Mouse (Mus musculus) testis, adult 2 months (tissue): ENCODE measurements around the gene Kcnab1.

Experiments used
- CTCF ChIP-seq: fragments of 200-500 bp; IDR thresholded peaks from 2 replicates; pipeline ENCODE4 v1.5.1; 2012; ENCODE audit warnings: low read depth, mild to moderate bottlenecking, inconsistent platforms, low read length, moderate library complexity; ENCODE audit not compliant: control insufficient read depth, insufficient read depth, insufficient replicate concordance
- POLR2A ChIP-seq: fragments of 200-500 bp; IDR thresholded peaks from 2 replicates; pipeline ENCODE4 v1.6.1; 2012; ENCODE audit warnings: low read depth, mild to moderate bottlenecking, inconsistent platforms, low read length, moderate library complexity; ENCODE audit not compliant: control insufficient read depth

DNA sequence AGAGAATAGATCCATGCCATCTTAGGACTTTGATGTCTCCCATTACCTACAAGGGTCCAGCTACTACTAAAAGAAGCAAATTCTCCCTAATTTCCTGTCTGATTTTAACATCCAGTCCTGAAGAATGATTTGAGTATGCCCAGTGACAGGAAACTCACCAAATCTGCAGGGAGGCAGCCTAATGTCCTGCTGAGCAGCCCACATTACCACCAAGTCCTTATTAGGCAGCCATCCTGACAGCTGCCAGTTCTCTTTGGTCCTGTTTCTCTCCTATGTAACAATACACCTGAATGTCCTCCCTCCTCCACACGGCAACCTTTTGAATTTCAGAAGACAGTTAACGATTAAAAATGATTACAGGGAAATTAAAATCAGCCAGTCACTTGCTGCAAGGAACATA, 20.9 kb upstream of the Kcnab1 start:
- TF ChIP-seq CTCF: no peak
- TF ChIP-seq POLR2A: no peak
